Mouse (Mus musculus) stomach, postnatal 0 days (tissue): Measurements from ENCODE around the gene Opn1sw.

Experiments used
- CTCF ChIP-seq: IDR thresholded peaks from 2 replicates; pipeline ENCODE4 v1.5.1; 2016; ENCODE audit warnings: antibody characterized with exemption, low read depth, mild to moderate bottlenecking, moderate library complexity
- EP300 ChIP-seq: optimal IDR thresholded peaks from 2 replicates; pipeline ENCODE3; 2016; ENCODE audit warnings: antibody characterized with exemption

DNA sequence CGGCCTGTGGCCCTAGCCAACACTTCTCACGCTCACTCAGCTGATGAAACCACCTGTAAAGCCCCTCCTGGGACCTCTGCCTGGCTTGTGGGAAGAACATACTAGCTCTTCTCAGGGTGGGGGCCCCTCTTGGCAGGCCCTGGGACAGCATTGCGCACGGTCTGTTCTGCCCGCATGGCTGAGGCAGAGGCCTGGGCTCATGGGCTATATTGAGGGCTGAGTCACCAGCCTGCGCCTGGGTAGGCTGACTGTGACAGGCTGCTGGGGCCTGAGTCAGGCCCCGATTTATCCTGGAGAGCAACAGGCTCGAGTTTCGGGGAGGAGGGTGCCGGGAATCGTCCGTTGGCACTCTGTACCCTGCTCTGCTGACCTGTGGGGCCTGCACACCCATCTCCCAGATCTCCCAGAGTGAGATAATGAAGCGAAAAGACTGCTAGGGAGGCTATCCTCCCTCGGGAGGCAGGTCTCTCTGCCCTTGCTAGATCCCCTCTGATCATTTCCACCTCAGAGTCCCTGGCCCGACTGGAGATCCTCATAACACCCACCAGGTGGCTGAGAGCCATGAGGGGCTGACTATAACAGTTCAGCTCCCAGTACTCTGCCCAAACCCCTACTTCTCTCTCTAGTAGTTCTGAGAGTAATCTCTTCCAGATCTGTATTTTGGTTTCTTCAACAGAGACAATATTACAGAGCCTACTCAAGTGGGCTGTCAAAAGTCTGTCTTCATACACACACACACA lies 42.6 kb upstream of the Opn1sw start:
- TF ChIP-seq CTCF (peak; percentile 14; the same call in 1 of the 2 replicates), EP300 (no peak)
